Mouse (Mus musculus): ENCODE measurements around the gene Rab4b. TPM values are rescaled to one million over a fixed set of nuclear protein-coding genes. Genes with fewer than 3 reads are reported as not detected.

Gene Rab4b
- polyA plus RNA-seq, 1 experiment from 2014 or later = 79.0 TPM

DNA sequence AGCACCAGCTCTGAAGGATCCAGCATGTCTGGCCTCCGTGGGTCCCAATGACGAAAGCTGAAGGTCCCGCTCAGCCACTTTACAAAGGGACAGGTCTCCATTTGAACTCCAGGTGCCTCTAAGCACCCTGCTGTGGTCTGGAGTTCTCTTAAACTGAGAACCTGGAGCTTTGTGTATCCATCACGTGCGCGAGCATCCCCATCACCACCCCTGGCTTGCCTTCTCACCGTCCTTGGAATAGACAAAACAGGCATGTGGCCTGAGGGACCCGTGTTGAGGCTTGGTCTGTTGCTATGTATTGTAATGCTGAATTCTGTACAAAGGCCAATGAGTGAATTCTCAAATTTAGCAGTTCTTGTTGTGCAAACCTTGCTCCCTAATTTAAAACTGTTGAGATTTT, 20.1 kb upstream of the Rab4b start:
- H3K27me3 ChIP-seq = no peaks in the 10 kb centered on the region
- peaks cover 16% of the 10 kb centered on the region for H3K4me1 ChIP-seq
- no peak overlapping the region for H3K4me2 ChIP-seq (replicated peaks)
- H3K4me3 ChIP-seq = no peak overlapping the region
- no peak overlapping the region for H3K27ac ChIP-seq (replicated peaks)
- no peak for ATAC-seq (replicated peaks)
- peaks cover 15% of the 10 kb centered on the region for H3K36me3 ChIP-seq
- WGBS = 95% methylated on average over 8 of the region's 8 CpGs
- H3K9me3 ChIP-seq = no peaks in the 10 kb centered on the region
- no peak overlapping the region for H3K9ac ChIP-seq (replicated peaks)

DNA sequence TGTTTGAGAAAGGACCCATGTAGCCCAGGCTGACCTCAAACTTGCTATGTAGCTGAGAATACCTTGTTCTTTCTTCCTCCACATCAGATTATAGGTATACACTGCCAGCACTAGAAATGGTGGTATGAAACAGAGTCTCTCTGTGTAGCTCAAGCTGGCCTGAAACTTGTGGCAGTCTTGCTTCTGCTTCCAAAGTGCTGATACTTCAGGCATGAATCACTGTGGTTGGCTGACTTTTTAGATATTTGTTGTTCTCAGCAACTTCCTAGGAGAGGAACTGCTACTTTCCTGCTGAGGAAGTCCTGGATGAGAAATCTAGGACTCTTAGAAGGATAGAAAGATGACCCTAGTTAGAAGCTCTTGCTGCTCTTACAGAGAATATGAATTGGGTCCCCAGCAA, 19.7 kb upstream of the Rab4b start:
- Histone ChIP-seq H3K4me1 (peaks cover 21% of the 10 kb centered on the region), H3K36me3 (peaks cover 12% of the 10 kb centered on the region), H3K9ac (replicated peaks) (no peak overlapping the region), H3K27ac (replicated peaks) (no peak overlapping the region), H3K4me3 (no peak overlapping the region), H3K27me3 (no peaks in the 10 kb centered on the region), H3K9me3 (no peaks in the 10 kb centered on the region), H3K4me2 (replicated peaks) (no peak overlapping the region)
- no peak for ATAC-seq (replicated peaks)

DNA sequence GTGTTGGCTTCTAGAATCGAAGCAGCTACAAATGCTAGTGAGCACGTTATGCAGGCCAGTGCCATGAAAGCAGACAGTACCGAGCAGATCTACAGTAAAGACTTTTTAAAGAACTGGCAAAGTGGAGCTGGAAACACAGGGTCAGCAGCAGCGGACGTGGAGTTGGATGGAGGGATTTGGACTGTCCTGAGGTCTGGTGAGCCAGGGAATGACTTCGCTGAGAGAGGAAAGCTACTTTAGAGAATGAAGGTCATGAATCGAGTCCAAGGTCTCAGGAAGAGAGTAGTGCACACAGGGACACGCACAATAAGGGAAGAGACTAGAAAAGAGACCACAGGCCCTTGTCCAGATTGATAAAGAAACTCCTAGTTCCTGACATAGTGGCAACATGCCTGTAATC, 18.9 kb upstream of the Rab4b start:
- H3K27ac ChIP-seq (replicated peaks) = no peak overlapping the region
- H3K4me1 ChIP-seq = peaks cover 26% of the 10 kb centered on the region
- no peak overlapping the region for H3K9ac ChIP-seq (replicated peaks)
- H3K4me3 ChIP-seq = no peak overlapping the region
- H3K27me3 ChIP-seq = no peaks in the 10 kb centered on the region
- ATAC-seq (replicated peaks) = no peak
- no peak overlapping the region for H3K4me2 ChIP-seq (replicated peaks)
- peaks cover 12% of the 10 kb centered on the region; the same call in 1 of the 2 replicates for H3K36me3 ChIP-seq
- no peaks in the 10 kb centered on the region for H3K9me3 ChIP-seq
- WGBS = 92% methylated on average over 8 of the region's 8 CpGs

- Histone ChIP-seq H3K27ac (replicated peaks) (no peak overlapping the region), H3K27me3 (no peaks in the 10 kb centered on the region), H3K4me3 (no peak overlapping the region), H3K36me3 (peaks cover 16% of the 10 kb centered on the region), H3K4me1 (peaks cover 26% of the 10 kb centered on the region), H3K4me2 (replicated peaks) (no peak overlapping the region), H3K9me3 (no peaks in the 10 kb centered on the region), H3K9ac (replicated peaks) (no peak overlapping the region)
- ATAC-seq (replicated peaks) = no peak
- 96% methylated on average over 3 of the region's 3 CpGs for WGBS
Observed at GRCm38 (mm10) chr7:27197136-27197535, 18.4 kb upstream of the Rab4b start.

DNA sequence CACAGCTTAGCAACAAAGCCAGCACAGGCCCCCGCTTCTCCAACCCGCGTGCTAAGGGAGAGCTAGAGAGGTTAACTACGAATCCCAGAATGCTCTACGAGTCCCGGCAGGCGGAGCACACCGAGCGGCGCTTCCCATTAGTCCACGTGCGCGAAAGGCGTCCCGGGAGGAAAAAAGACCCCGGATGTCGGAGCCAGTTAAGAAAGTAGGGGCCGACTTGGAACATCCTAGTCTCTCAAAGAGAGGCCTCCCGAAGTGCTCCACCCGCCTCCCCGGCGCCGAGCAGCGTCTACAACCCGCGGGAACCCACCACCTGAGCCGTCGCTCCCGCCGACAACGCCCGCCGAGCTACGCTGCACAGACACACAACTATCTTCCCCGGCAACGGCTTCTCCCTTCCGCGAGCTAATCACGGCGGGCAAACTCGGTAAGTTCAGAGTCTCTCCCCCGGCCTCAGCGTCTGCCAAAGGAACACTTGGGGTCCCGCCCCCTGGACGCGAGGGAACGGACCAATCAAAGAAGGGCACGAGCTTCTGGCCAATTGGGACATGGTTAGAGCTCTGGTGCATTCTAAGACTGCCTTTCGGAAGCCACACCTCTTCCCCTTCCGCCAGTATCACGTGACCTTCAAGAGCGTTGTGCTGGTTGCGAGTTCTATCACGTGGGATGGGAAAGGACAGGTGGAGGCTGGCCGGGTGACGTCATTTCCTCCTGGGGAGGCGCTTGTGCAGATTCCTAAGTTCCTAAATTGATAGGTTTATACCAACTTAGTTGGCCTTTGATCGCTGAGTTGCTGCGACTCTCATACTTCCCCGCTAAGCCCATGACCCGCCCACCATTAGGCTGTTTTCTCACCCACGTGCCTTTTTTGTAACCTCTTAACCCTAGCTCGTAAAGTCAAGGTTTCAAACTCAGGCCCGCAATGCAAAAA, 17.2 kb upstream of the Rab4b start, which contains the start of the genes BC024978 and Snrpa:
Gene BC024978, plus strand, starts transcription at position 101 of the 931 bp plus-strand sequence.
Gene Snrpa, minus strand, starts transcription at position 591 of the 931 bp plus-strand sequence.
- H3K9me3 ChIP-seq = no peaks in the 10 kb centered on the region
- H3K27me3 ChIP-seq = no peaks in the 10 kb centered on the region
- peak; percentile 98 for ATAC-seq (replicated peaks)
- peak within 1 kb of the TSS; percentile 81 for H3K9ac ChIP-seq (replicated peaks)
- H3K4me1 ChIP-seq = peaks cover 26% of the 10 kb centered on the region
- under 1% methylated on average over 64 of the region's 64 CpGs for WGBS
- H3K4me3 ChIP-seq = peak within 1 kb of the TSS; percentile 84
- H3K27ac ChIP-seq (replicated peaks) = peak within 1 kb of the TSS; percentile 98
- H3K36me3 ChIP-seq = peaks cover 28% of the 10 kb centered on the region
- peak within 1 kb of the TSS; percentile 79 for H3K4me2 ChIP-seq (replicated peaks)

DNA sequence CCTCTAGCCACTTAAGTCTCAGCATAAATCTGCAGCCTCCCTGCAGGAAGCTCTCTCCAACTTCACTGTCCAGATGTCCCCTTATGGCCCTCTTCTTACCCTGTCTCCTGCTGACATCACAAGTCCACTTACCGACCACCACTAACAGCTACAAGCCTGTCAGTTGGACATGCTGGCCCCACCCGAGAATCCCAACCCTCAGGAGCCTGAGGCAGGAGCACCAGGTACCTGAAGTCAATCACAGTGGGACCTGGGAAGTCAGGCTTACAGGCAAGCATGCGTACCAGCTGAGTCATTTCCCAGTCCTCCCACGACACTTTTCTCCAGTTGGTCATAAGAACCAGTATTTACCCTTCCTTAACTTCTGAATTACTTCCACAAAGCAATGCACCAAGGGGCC, 15.0 kb upstream of the Rab4b start:
- H3K27ac ChIP-seq (replicated peaks) = no peak overlapping the region
- 0 out of 2 replicates have a peak overlapping the region, but pooled peaks have one; percentile 7 for H3K9ac ChIP-seq (replicated peaks)
- H3K4me1 ChIP-seq = peaks cover 26% of the 10 kb centered on the region
- H3K4me2 ChIP-seq (replicated peaks) = peak overlapping the region; percentile 79; the same call in 1 of the 2 replicates
- 88% methylated on average over 4 of the region's 4 CpGs for whole genome bisulfite sequencing
- no peaks in the 10 kb centered on the region for H3K27me3 ChIP-seq
- peak overlapping the region; percentile 5; the same call in 1 of the 2 replicates for H3K4me3 ChIP-seq
- peaks cover 50% of the 10 kb centered on the region for H3K36me3 ChIP-seq
- no peaks in the 10 kb centered on the region for H3K9me3 ChIP-seq
- ATAC-seq (replicated peaks) = no peak

GRCm38 (mm10) chr7:27192434-27192833, 13.7 kb upstream of the Rab4b start:
- no peak overlapping the region for H3K27ac ChIP-seq (replicated peaks)
- 94% methylated on average over 5 of the region's 5 CpGs for WGBS
- H3K4me3 ChIP-seq = no peak overlapping the region
- no peaks in the 10 kb centered on the region for H3K27me3 ChIP-seq
- no peak overlapping the region for H3K4me2 ChIP-seq (replicated peaks)
- no peak for ATAC-seq (replicated peaks)
- H3K4me1 ChIP-seq = peaks cover 26% of the 10 kb centered on the region
- peaks cover 61% of the 10 kb centered on the region for H3K36me3 ChIP-seq
- no peaks in the 10 kb centered on the region for H3K9me3 ChIP-seq
- H3K9ac ChIP-seq (replicated peaks) = no peak overlapping the region

- 93% methylated on average over 10 of the region's 10 CpGs for WGBS
- Histone ChIP-seq H3K36me3 (peaks cover 90% of the 10 kb centered on the region), H3K9ac (replicated peaks) (no peak overlapping the region), H3K4me2 (replicated peaks) (no peak overlapping the region), H3K27ac (replicated peaks) (no peak overlapping the region), H3K9me3 (no peaks in the 10 kb centered on the region), H3K4me3 (no peak overlapping the region), H3K4me1 (peaks cover 14% of the 10 kb centered on the region), H3K27me3 (no peaks in the 10 kb centered on the region)
- no peak for ATAC-seq (replicated peaks)
Observed at GRCm38 (mm10) chr7:27189271-27189931, 10.7 kb upstream of the Rab4b start.

DNA sequence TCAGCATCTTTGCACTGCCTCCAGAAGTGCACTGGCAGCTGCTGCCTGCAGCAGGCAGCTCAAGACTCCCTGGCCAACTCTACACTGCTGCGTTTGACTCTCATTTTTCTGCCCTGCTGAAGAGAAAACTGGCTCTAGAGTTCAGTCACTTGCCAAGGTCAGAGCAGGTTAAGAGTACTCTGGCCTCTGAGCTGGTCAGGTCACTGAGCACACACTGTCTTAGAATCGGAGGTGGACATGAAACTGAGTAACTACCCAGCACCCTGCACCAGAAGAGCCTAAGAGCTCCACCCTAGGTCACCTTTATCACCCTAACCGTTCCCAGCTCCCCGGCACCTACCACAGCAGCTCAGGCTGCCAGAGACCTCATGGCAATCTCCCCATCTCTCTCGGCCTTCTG, 7.3 kb upstream of the Rab4b start:
- WGBS = 88% methylated on average over 5 of the region's 5 CpGs
- Histone ChIP-seq H3K36me3 (peaks cover 78% of the 10 kb centered on the region), H3K27me3 (no peaks in the 10 kb centered on the region), H3K9me3 (no peaks in the 10 kb centered on the region), H3K4me3 (no peak overlapping the region), H3K4me2 (replicated peaks) (no peak overlapping the region), H3K9ac (replicated peaks) (no peak overlapping the region), H3K4me1 (no peaks in the 10 kb centered on the region), H3K27ac (replicated peaks) (no peak overlapping the region)
- no peak for ATAC-seq (replicated peaks)

DNA sequence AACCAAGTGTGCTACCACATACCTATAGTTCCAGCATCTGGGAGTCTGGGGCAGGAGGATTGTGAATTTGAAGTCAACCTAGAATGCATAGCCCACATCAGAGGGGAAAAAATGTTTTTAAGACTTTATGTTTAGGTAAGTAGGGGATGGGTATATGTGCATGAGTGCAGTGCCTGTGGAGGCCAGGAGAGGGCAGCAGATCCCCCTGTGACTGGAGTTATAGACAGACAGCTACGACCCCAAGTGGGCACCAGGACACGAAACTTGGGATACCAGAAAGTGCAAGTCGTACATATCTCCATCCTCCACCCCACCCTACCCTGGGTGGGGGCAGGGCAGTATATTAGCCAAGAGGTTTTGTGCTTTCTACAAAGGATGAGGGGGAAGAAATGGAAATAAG, 6.3 kb upstream of the Rab4b start:
- Histone ChIP-seq H3K9ac (replicated peaks) (no peak overlapping the region), H3K4me2 (replicated peaks) (no peak overlapping the region), H3K9me3 (no peaks in the 10 kb centered on the region), H3K27me3 (no peaks in the 10 kb centered on the region), H3K4me1 (0 out of 2 replicates have a peak, but pooled peaks cover 2% of the 10 kb centered on the region), H3K36me3 (peaks cover 67% of the 10 kb centered on the region), H3K4me3 (no peak overlapping the region), H3K27ac (replicated peaks) (no peak overlapping the region)
- no peak for ATAC-seq (replicated peaks)
- 55% methylated on average over 3 of the region's 3 CpGs for WGBS

GRCm38 (mm10) chr7:27182498-27182897, 3.8 kb upstream of the Rab4b start:
- 61% methylated on average over 1 of the region's 1 CpGs for WGBS

More at GRCm38 (mm10) chr7:27182498-27182897, 3.8 kb upstream of the Rab4b start:
- H3K4me3 ChIP-seq = no peak overlapping the region
- no peak overlapping the region for H3K9ac ChIP-seq (replicated peaks)
- H3K36me3 ChIP-seq = peaks cover 43% of the 10 kb centered on the region
- H3K4me1 ChIP-seq = peaks cover 17% of the 10 kb centered on the region
- H3K27me3 ChIP-seq = no peaks in the 10 kb centered on the region
- H3K9me3 ChIP-seq = no peaks in the 10 kb centered on the region
- no peak overlapping the region for H3K27ac ChIP-seq (replicated peaks)
- H3K4me2 ChIP-seq (replicated peaks) = no peak overlapping the region
- ATAC-seq (replicated peaks) = no peak
